Mouse (Mus musculus): ENCODE measurements around the gene Zfp62. TPM values are rescaled to one million over a fixed set of nuclear protein-coding genes. Genes with fewer than 3 reads are reported as not detected.

The Zfp62 gene
- polyA plus RNA-seq, 1 experiment from 2014 or later: 48.3 TPM

Other genes with a start within 250 kb of the Zfp62 start
- gene Olfr56, start 224.4 kb upstream of the Zfp62 start, polyA plus RNA-seq (2016; fragmentation: Nextera tagmentation; extraction: Ambion mirVana): not detected in 2 replicates
- gene 9930111J21Rik1, start 223.9 kb upstream of the Zfp62 start, polyA plus RNA-seq (2016; fragmentation: Nextera tagmentation; extraction: Ambion mirVana): 0.14 and 0.28 TPM in 2 replicates
- not detected in 2 replicates for gene Gm12185, start 211.1 kb upstream of the Zfp62 start, polyA plus RNA-seq (2016; fragmentation: Nextera tagmentation; extraction: Ambion mirVana)
- gene Tgtp1, start 209.1 kb upstream of the Zfp62 start, polyA plus RNA-seq (2016; fragmentation: Nextera tagmentation; extraction: Ambion mirVana): not detected in 2 replicates
- 0.11 and 0.13 TPM in 2 replicates for gene 9930111J21Rik2, start 152.1 kb upstream of the Zfp62 start, polyA plus RNA-seq (2016; fragmentation: Nextera tagmentation; extraction: Ambion mirVana)
- gene Tgtp2, start 139.1 kb upstream of the Zfp62 start, polyA plus RNA-seq (2016; fragmentation: Nextera tagmentation; extraction: Ambion mirVana): not detected in 2 replicates
- 0.45 and 0.49 TPM in 2 replicates for gene Ifi47, start 126.7 kb upstream of the Zfp62 start, polyA plus RNA-seq (2016; fragmentation: Nextera tagmentation; extraction: Ambion mirVana)
- gene Olfr1396, start 88.4 kb upstream of the Zfp62 start, polyA plus RNA-seq (2016; fragmentation: Nextera tagmentation; extraction: Ambion mirVana): not detected in 2 replicates
- not detected in 2 replicates for gene Olfr1395, start 61.0 kb upstream of the Zfp62 start, polyA plus RNA-seq (2016; fragmentation: Nextera tagmentation; extraction: Ambion mirVana)
- gene Olfr1394, start 48.9 kb upstream of the Zfp62 start, polyA plus RNA-seq (2016; fragmentation: Nextera tagmentation; extraction: Ambion mirVana): not detected in 2 replicates
- 0.34 TPM in 1 of 2 replicates, not detected in the other for gene Btnl9, start 16.1 kb upstream of the Zfp62 start, polyA plus RNA-seq (2016; fragmentation: Nextera tagmentation; extraction: Ambion mirVana)
- gene Mgat1, start 40.9 kb downstream of the Zfp62 start, polyA plus RNA-seq (2016; fragmentation: Nextera tagmentation; extraction: Ambion mirVana): 40.0 and 46.0 TPM in 2 replicates
- gene Olfr1393, start 75.0 kb downstream of the Zfp62 start, polyA plus RNA-seq (2016; fragmentation: Nextera tagmentation; extraction: Ambion mirVana): not detected in 2 replicates
- not detected in 2 replicates for gene Olfr1392, start 82.0 kb downstream of the Zfp62 start, polyA plus RNA-seq (2016; fragmentation: Nextera tagmentation; extraction: Ambion mirVana)
- not detected in 2 replicates for gene Olfr10, start 101.4 kb downstream of the Zfp62 start, polyA plus RNA-seq (2016; fragmentation: Nextera tagmentation; extraction: Ambion mirVana)
- not detected in 2 replicates for gene Olfr1391, start 119.5 kb downstream of the Zfp62 start, polyA plus RNA-seq (2016; fragmentation: Nextera tagmentation; extraction: Ambion mirVana)
- not detected in 2 replicates for gene Olfr1390, start 131.9 kb downstream of the Zfp62 start, polyA plus RNA-seq (2016; fragmentation: Nextera tagmentation; extraction: Ambion mirVana)
- gene Olfr1389, start 219.8 kb downstream of the Zfp62 start, polyA plus RNA-seq (2016; fragmentation: Nextera tagmentation; extraction: Ambion mirVana): not detected in 2 replicates
- 0.09 and 0.10 TPM in 2 replicates for gene Olfr1388, start 233.3 kb downstream of the Zfp62 start, polyA plus RNA-seq (2016; fragmentation: Nextera tagmentation; extraction: Ambion mirVana)